Mouse (Mus musculus) embryonic stem cell, embryonic (primary cell): ENCODE results near the gene Col28a1.

ENCODE experiments used
- CTCF ChIA-PET, 4 experiments: fragments of 300-600 bp in 2 of 4; fragments of 350-600 bp in 2 of 4; sonication (Branson Sonifier 250); formaldehyde crosslinking; loops; one replicate each; lab custom pipeline; 2022; ENCODE audit warnings: inconsistent platforms in 2 of 4; lab: Charles Lee
- POLR2A ChIA-PET, 4 experiments: fragments of 300-600 bp in 2 of 4; fragments of 350-600 bp in 2 of 4; sonication (Branson Sonifier 250); formaldehyde crosslinking; loops; one replicate each; lab custom pipeline; 2022; ENCODE audit warnings: antibody characterized with exemption in 4 of 4, inconsistent platforms in 1 of 4; lab: Charles Lee

Col28a1 gene

GRCm38 (mm10) chr6:8192517-8192916 lies at the start of gene Col28a1:
Gene Col28a1, minus strand, starts transcription at chr6:8192617.
- CTCF ChIA-PET = no interaction called here
- POLR2A ChIA-PET = interaction anchor here in 1 of 4 experiments (0.6 kb wide), 1 partner anchor 500 kb away, joined by 3 read pairs; no protein-coding TSS in a partner anchor

GRCm38 (mm10) chr6:8228596-8228995 lies 36.2 kb upstream of the Col28a1 start:
- CTCF ChIA-PET = interaction anchor here in 1 of 4 experiments (0.5 kb wide), 1 partner anchor 36 kb away, joined by 4 read pairs; no protein-coding TSS in a partner anchor

GRCm38 (mm10) chr6:8227035-8227434 lies 34.6 kb upstream of the Col28a1 start:
- POLR2A ChIA-PET = interaction anchor here in 1 of 4 experiments (0.9 kb wide), 1 partner anchor 16 kb away, joined by 3 read pairs; no protein-coding TSS in a partner anchor
- CTCF ChIA-PET = no interaction called here

More at GRCm38 (mm10) chr6:8228596-8228995, 36.2 kb upstream of the Col28a1 start:
- POLR2A ChIA-PET = interaction anchor here in 1 of 4 experiments (1.1 kb wide), 1 partner anchor 27 kb away, joined by 3 read pairs; no protein-coding TSS in a partner anchor

DNA sequence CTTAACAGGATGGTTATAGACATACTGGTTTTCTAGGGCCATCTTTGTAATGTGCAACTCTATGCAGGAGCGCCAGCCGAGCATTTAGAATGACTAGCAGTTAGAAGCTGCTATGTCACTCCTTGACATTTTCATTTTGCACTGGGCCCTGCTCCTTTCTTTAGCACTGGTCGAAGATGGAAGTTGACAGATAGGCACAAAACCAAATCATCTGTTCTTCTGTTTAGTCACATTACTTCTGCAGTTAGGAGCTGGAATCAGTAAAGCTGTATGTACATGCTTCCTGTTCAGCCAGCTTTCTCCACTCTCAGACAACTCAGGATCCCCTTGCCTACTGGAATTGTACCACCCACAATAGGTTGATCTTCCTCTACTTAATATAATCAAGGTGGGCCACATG lies 18.2 kb upstream of the Col28a1 start:
- CTCF ChIA-PET = no interaction called here
- POLR2A ChIA-PET = interaction anchor here in 2 of 4 experiments (1.0 to 3.0 kb wide), 6 partner anchors 10 to 517 kb away, joined by 3 to 14 read pairs (median 4); partner anchors contain the start of genes Gm45062 (in 2 of the 2), Rpa3 (in 2 of the 2) and Umad1 (in 2 of the 2)

DNA sequence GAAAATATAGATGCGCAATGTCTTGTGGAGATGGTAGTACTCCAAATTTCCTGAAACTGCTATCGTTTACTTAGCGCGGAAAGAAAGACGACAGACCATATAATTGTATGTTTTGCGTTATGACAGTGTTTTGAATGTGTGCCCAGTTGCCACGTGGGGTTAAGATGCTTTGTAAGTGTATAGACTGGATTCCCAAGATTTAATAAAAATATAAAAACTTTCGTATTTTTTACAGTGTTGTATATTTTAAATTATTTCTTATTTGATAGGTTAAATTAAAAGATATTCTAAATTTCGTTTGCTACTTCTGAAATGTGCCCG lies 17.4 kb upstream of the Col28a1 start:
- ChIA-PET POLR2A (interaction anchor here in 1 of 4 experiments (0.6 to 3.0 kb wide), 7 partner anchors 9 to 137 kb away, joined by 3 to 15 read pairs (median 3); partner anchors contain the start of genes Gm45062, Rpa3 and Umad1), CTCF (no interaction called here)

DNA sequence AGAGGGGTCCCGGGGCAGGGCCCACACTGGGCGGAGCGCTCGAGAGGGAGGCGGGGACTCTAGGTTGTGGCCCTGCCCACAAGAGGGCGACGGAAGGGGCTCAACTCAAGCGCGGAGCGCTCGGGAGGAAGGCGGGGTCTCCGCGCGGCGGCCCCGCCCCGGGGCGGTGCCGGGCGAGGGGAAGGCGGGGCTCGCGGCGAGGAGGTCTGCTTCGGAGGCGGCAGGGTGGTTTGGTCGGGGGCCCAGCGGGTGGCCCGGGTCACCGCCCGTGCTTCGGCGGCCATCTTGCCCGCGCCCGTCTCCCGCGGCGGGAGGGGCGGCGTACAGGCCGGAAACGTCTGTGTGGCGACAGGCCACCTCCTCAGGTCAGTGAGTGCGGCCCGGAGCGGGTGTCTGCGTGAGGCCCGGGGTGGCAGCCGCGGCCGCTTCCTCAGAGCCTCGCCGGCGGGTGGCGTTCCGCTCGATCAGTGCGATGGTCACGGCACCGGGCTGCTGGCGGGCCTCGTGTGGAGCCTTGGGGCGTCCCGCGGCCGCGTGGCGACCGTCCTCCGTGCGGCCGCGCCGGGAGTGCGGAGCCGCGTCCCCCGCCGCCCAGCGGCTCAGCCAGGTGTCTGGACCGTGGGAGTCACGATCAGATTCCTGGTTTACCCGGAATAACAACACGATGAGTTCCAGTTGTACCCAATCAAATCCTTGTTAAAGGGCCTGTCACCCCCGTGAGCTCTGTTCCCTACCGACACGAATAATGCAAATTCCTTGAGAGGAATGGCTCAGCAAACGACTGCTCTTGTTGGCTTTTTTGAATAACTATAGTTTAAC lies 16.8 kb upstream of the Col28a1 start, which contains the start of gene Mios:
TSS of gene Mios (plus strand) at position 176 of the 819 bp plus-strand sequence.
- CTCF ChIA-PET = interaction anchor here in 1 of 4 experiments (0.6 kb wide), 1 partner anchor 96 kb away, joined by 4 read pairs; no protein-coding TSS in a partner anchor

GRCm38 (mm10) chr6:8189917-8190316 lies 2.5 kb downstream of the Col28a1 start:
- ChIA-PET POLR2A (no interaction called here), CTCF (no interaction called here)

More for the DNA sequence above, 16.8 kb upstream of the Col28a1 start, which contains the start of gene Mios:
- POLR2A ChIA-PET = interaction anchor here in 1 of 4 experiments (0.6 to 3.0 kb wide), 8 partner anchors 9 to 138 kb away, joined by 3 to 15 read pairs (median 3); partner anchors contain the start of genes Gm45062, Rpa3 and Umad1

DNA sequence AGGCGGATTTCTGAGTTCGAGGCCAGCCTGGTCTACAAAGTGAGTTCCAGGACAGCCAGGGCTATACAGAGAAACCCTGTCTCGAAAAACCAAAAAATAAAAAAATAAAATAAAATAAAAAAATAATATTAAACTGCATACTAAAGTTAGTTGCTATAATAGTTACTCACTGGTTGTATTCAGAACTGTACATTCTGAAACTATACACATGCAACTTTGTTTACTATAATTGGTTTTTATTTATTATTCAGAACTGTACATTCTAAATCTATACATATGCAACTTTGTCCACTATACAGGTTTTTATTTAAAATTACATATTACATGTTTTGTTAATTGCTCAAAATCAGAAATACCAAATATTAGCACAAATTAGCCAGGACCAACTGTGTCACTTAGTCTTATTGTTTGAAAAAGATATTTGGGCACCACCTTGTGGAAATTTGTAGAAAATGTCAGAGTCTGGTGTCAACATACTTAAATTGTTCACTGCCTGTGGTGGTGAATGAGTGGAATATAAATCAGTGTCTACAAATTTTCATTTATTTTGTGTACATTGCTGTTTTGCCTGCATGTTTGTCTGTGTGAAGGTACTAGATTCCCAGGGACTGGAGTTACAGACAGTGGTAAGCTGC lies 3.7 kb downstream of the Col28a1 start:
- POLR2A ChIA-PET = no interaction called here
- CTCF ChIA-PET = no interaction called here

GRCm38 (mm10) chr6:8178397-8178941 lies 13.9 kb downstream of the Col28a1 start:
- CTCF ChIA-PET = no interaction called here
- POLR2A ChIA-PET = no interaction called here

GRCm38 (mm10) chr6:8176116-8176515 lies 16.3 kb downstream of the Col28a1 start:
- ChIA-PET CTCF (no interaction called here), POLR2A (interaction anchor here in 1 of 4 experiments (0.5 kb wide), 1 partner anchor 38 kb away, joined by 3 read pairs; no protein-coding TSS in a partner anchor)

GRCm38 (mm10) chr6:8175346-8175745 lies 17.1 kb downstream of the Col28a1 start:
- ChIA-PET CTCF (no interaction called here), POLR2A (no interaction called here)

GRCm38 (mm10) chr6:8174062-8174461 lies 18.4 kb downstream of the Col28a1 start:
- CTCF ChIA-PET = no interaction called here
- POLR2A ChIA-PET = no interaction called here

- CTCF ChIA-PET = no interaction called here
- POLR2A ChIA-PET = interaction anchor here in 1 of 4 experiments (1.5 kb wide), 1 partner anchor 28 kb away, joined by 3 read pairs; no protein-coding TSS in a partner anchor
These were observed 20.3 kb downstream of the Col28a1 start for GRCm38 (mm10) chr6:8172101-8172500.

DNA sequence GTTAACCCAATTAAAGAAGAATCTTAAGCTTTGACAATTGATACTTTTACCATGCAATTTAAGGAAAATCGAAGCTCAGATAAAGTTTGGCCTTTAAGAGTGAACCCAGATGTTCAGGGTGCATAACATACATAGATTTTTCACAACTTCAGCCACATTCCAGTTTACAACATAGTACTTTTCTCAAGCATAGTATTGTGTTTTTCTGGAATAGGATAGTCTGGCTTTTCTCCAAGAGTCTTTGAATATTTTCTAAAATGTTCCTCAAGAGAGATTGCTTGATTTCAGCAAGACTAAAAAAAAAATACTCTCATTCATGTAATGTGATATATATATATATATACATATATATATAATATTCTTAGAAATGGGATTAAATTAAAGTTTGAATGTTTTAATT lies 27.7 kb downstream of the Col28a1 start:
- POLR2A ChIA-PET = no interaction called here

GRCm38 (mm10) chr6:8160001-8160400 lies 32.4 kb downstream of the Col28a1 start:
- POLR2A ChIA-PET = interaction anchor here in 1 of 4 experiments (0.9 kb wide), 1 partner anchor 11 kb away, joined by 3 read pairs; no protein-coding TSS in a partner anchor
- CTCF ChIA-PET = interaction anchor here in 1 of 4 experiments (0.7 kb wide), 1 partner anchor 241 kb away, joined by 4 read pairs; no protein-coding TSS in a partner anchor

More for the DNA sequence above, 27.7 kb downstream of the Col28a1 start:
- CTCF ChIA-PET = no interaction called here

DNA sequence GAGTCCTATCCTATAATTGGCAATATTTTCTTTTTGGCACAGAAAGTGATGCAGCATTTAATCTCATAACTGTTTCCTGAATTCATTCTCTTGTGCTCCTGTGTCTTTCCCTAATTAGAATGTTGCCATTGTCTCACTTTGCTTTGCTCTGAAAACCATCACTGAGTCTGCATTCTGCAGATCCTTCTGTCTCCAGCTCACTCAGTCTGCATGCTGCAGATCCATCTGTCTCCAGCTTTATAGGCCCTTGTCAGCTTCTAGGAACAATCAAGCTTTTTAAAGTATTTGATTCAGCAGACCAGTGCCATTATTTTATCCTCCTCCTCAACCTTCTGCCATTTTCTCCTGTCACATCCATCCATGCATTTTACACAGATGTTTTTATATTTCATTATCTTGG lies 35.3 kb downstream of the Col28a1 start:
- ChIA-PET CTCF (interaction anchor here in 1 of 4 experiments (0.6 kb wide), 1 partner anchor 9 kb away, joined by 3 read pairs; no protein-coding TSS in a partner anchor), POLR2A (no interaction called here)

DNA sequence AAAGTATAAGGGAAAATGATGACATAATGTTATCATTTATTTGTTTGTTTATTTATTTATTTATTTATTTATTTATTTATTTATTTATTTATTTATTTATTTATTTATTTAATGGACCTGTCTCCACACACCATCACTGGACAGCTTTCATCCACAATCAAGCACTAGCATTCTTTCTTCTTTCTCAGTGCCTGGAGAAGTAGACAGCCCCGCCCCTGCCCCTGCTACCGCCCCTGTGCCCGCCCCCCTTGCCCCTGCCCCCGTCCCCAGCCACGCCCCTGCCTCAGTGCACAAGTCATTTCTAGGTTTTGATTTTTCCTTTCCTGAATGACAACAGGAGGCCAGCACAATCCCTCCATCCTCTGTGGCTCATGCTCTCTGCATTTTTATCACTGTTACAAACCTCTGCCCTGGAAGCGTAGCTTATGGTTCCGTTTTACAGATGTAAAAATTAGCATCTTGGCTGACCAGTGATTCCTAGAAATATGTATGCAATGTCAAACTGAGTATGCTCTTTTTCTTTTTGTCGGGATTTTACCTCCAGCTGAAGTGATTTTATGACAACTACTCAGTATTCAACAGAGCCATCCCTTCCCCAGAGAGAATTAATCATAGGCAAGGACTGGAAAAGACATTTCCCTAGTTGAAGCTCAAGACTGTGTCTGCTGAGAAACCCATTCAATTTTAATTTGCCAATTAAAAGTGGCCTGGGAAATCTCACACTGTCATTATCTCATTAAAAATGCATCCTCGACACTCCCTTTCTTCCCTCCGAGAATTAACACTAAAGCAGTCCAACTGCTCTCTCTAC lies 39.7 kb downstream of the Col28a1 start:
- POLR2A ChIA-PET = no interaction called here

DNA sequence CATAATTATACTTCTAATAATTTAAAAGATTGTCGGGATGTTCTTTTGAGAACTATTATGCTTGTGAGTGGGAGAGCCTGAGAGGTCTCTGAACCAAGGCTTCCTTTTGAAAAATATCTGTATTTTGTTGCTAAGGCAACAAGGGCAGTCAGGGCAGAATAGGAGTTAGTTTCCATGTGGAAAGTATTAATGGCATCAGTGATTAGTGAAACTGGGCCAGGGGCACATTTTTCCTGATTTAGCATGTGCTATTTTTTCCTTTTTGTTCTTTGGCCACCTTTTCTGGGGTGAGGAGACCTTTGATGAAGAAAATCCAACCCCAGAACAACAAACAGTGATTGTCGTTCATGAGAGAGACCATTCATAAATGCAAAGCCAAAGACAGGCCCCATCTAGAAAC lies 43.5 kb downstream of the Col28a1 start:
- POLR2A ChIA-PET = no interaction called here
- CTCF ChIA-PET = no interaction called here

More for the DNA sequence above, 39.7 kb downstream of the Col28a1 start:
- CTCF ChIA-PET = no interaction called here
